Mouse (Mus musculus): ENCODE data around the gene Fyn.

Gene Fyn

DNA sequence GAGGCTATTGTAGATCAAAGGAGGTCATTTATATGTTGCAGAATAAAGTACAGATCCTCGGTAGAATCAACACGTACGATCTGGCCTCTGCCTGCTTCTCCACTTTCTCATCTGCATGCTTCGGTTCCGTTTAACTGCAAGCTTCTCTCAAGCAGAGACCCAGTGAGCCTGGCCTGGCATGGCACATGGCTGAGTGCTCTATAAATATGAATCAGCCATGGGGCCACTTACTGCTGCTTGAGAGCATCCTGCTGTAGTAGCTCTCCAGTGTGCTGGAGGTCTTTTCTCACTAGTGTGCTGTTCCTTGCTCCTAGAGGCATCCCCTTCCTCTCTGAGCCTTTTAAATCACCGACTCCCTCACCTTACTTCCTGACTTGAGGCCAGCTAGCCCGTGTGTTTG, 130.0 kb downstream of the Fyn start:
- ATAC-seq (ENCODE audit: insufficient number of reproducible peaks, low FRiP score, low TSS enrichment), result peak; percentile 70

DNA sequence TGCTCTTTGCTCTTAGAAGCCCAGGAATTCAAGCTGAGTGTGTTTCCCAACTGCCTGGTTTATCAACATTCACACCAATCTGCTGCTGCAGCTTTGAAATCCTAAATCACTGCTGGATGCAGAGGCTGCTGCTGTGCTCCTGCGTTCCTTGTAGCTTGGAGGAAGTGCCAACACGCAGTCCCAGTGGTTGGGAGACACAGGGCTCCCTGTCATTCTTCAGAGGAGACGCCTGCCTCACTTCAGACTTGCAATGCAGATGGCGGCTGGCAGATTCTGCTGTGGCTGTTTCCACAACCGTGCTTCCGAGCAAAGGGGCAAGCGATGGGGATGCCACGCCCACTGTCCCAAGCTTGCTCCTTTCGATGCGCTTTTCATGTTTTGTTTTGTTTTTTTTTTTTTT, 132.9 kb downstream of the Fyn start:
- no peak for ATAC-seq (ENCODE audit: insufficient number of reproducible peaks, low FRiP score, low TSS enrichment)

DNA sequence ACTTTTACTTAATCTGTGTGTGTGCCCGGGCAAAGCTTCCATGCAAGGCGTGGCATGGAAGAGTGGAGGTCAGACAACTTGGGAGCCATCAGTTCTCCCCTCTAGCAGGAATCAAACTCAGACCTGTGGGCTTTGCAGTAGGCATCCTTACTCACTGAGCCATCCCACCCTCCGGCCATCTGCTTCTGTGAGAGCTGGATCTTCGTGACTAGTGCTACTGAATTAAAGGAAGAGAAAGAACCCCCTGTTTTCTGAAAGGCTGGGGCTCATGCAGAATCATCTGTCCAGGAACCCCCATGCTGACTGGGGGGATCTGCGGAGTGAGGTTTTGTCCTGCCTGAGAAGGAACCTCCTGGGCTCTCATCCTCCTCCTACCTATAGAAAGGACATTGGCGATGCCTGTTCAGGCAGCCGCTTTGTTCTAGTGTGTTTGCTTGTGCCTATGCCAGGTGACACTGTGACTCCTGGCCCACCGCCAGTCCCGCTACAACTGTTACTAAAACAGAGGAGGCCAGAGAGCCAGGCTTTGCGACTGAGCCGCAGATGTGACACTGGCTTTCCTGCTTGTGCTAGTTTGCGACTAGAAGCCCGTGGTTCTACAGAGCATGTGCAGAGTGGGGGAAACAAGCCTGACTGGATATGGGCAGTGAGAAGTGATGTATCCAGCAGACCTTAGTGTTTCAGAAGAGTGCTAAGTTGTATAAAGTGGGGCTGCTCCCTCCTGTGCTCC, 133.5 kb downstream of the Fyn start:
- ATAC-seq (ENCODE audit: insufficient number of reproducible peaks, low FRiP score, low TSS enrichment), result peak; percentile 36

DNA sequence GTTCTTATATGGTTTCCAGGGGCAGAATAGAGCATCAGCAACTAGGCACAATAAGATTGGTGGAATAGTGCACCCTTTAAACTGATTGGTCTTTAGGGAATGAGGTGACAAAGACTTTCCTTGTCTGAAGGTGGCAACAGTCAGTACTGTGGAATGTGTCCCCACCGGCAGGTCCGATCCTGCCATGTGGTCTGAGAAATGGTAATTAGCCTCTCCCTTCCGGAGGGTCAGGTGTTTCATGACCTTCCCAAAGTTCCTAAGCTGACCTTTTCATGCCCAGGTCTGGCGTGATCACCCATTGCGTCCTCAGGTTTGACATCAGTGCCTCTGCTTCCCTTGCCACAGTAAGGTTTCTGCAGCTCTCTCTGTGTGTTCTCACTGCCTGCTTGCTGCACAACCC, 134.7 kb downstream of the Fyn start:
- ATAC-seq (ENCODE audit: insufficient number of reproducible peaks, low FRiP score, low TSS enrichment), result no peak

DNA sequence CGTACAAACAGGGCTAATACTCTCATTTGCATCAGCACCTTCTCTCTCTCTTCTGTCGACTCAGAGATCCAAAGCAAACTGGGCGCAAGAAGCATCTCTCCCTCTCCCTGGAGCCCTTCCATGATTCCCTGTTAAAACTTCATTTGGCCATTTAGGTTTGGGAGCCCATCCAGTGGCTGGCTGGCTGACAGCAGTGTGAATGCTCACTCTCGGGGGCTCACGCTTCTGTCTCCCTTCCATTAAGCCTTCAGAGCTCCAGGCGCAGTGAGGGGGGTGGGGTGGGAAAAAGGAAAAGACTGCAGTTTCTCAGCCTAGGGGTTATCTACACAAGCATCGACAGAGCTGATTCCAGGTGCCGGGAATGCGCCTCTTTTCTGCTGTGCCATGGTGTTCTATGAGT, 136.4 kb downstream of the Fyn start:
- no peak for ATAC-seq (ENCODE audit: insufficient number of reproducible peaks, low FRiP score, low TSS enrichment)

DNA sequence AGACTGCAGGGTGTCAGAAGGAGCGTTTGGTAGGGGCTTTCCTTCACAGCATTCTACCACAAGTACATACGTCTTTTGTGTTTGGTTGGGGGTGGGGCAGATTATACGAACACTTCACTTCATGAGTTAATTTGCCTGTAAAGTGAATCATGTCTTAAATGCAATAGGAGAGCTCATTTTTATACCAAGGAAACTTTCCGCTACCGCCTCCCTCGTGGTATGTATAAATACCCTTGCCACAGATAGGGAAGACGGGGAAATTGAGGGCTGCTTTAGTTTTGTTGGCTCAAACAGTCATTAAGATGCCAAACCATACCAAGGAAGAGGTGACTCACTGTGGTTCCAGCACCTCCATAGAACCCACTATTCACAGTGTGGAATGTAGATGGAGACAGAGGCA, 137.0 kb downstream of the Fyn start:
- ATAC-seq (ENCODE audit: insufficient number of reproducible peaks, low FRiP score, low TSS enrichment), result no peak

DNA sequence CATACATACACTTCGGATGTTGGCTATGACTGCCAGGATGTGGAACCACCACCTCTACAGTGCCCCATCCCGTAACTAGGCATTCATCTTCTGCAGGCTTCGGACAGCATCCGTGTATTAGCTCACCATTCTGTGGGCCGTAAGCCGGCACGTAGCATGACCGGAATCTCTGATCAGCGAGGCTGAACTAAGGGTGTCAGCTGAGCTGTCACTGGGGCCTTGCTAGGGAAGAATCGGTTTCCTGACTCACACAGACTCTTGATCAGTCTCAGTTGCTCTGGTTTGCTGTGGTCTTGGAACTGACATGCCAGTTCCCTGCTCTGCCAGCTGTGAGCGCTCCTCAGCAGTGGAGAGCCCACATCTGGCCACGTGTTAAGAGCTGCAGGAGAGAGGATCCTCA, 137.7 kb downstream of the Fyn start:
- no peak for ATAC-seq (ENCODE audit: insufficient number of reproducible peaks, low FRiP score, low TSS enrichment)

DNA sequence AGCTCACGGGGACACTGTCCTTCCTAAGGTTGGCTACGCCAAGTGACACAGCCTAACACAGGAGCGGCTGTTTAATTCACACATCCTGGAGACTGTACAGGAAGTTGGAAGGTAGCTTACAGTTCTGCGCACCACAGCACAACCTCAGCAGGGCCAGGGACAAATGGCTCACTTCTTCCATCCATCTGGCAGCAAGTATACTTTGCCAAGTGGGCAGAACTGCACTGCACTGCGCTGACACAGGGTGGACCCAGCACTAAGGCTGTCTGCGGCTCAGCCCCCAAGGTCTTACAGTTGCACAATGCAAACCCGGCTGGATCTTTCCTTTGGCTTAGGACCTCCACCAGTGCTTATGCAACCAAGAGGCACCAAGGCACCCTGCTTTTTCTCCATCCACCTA, 138.2 kb downstream of the Fyn start:
- peak; percentile 61 for ATAC-seq (ENCODE audit: insufficient number of reproducible peaks, low FRiP score, low TSS enrichment)

DNA sequence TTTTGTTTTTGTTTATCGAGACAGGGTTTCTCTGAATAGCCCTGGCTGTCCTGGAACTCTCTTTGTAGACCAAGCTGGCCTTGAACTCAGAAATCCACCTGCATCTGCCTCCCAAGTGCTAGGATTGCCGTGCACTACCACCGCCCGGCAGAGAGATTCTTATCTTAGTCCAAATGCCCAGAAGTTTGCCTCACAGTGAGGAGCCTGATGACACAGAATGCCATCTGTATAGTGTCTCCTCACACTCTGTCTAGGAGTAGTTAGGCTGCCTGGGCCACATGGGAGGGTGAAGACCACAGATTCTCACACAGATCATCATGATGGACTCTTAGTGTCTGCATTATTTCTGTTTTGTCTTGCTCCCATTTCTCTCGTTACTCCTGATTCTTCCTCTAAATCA, 140.1 kb downstream of the Fyn start:
- ATAC-seq (ENCODE audit: insufficient number of reproducible peaks, low FRiP score, low TSS enrichment), result no peak

DNA sequence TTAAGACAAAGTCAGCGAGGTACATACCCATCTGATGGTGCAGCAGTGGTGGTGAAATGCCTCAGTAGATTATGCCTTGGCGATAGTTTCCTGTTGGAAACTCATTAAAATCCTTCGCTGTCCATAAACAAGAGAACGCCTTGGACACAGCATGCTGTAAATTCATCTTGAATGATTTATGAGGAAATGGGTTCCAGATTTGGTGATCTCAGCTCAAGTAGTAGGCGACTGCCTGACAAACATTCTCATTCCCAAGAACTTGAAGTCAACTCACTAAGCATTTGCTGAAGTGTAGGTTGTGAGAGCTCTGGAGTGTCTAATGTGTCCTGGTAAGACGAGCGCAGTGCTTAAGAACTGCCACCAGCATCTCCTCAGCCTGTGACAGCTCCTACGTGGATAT, 141.3 kb downstream of the Fyn start:
- ATAC-seq (ENCODE audit: insufficient number of reproducible peaks, low FRiP score, low TSS enrichment), result no peak

DNA sequence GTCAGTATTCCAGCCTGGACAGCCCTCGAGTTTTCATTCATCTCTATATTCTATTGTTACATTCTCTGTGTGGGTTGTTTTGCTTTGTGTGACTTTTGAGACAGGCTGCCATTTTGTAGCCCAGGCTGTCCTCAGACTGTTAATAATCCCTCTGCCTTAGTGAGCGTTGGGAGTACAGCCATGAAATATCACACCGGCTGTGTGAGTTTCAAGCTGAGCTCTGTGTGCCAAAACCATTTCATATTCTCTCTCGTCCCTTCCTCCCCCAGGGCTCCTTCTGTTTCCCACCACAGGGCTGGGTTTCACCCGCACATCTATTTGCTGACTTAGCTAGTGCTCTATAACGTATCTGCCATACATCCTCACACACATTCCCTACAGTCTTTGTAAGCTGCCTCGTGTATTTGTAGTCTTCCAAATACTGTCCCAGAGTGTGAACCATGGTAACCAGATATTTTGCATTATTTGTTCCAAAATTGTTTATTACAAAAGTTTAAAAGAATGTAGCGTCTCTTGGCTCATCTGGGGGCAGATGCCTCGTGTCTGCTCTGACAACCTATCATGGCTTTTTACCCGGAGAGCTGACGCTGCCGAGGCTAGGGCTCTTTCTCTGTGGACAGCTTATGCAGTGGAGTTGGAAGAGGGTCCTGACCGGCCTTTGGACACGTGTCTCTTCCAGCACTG, 144.1 kb downstream of the Fyn start:
- ATAC-seq (ENCODE audit: insufficient number of reproducible peaks, low FRiP score, low TSS enrichment), result no peak

DNA sequence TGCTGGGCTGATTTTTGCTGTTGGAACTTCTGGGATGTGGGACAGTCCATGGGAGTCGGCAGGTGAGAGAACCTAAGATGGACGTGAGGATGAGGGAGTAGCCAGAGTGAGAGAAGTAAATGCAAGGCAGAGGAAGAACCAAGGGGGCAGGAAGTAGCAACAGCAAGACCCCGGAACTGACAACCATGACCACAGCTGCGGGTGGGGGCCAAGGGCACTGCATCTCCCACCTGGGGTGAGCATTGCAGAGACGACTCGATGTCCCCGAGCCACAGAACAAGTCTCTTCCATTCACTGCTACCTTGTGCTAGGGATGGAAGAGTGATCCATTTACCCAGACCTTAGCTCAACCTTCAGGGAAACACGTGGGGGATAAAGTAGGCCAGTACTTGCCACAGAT, 146.3 kb downstream of the Fyn start:
- no peak for ATAC-seq (ENCODE audit: insufficient number of reproducible peaks, low FRiP score, low TSS enrichment)

DNA sequence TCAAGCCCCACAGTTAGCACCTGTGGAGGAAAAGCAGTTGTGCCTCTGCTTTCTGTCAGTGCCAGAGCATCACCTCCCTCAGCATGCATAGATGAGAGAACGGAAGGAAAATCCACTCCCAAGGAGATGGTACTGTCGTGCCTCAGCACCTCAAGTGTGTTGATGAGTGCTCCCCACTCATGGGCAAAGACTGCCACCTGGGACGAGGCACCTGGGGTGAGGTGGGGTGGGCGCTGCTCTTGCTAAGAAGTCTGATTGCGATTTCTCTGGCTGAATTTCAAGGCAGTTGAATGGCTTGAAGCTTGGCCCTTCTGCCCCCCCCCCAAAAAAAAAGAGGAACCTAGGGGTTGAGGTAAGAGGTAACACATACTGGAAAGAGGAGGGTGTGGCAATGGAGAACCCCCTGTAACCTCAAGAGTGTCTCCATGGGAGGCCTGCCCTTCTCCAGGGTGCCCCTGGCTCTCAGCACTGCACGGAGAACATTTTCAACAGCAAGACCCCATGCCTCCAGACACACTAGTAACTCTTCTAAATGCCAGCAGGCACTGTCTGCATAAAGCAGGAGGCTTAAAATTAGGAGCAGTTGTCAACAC, 148.0 kb downstream of the Fyn start:
- ATAC-seq (ENCODE audit: insufficient number of reproducible peaks, low FRiP score, low TSS enrichment), result no peak

DNA sequence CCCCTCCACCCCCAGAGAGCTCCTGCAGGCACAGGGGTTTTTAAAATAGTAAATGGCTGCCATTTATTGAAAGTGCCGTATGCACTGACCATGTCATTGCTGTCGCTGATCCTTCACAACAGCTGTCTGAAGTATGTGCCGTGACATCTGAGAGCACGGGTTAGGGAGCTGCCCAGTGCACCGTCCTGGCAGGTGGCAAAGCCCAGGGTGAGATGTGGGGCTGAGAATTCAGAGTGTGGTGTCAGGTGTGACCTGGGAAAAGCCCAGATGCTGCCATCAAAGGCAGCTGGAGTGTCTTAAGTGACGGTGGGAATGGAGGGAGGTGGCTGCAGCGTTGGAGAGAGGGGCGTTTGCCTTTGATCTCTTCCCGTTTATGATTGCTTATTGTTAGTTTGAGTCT, 148.7 kb downstream of the Fyn start:
- ATAC-seq (ENCODE audit: insufficient number of reproducible peaks, low FRiP score, low TSS enrichment), result no peak

DNA sequence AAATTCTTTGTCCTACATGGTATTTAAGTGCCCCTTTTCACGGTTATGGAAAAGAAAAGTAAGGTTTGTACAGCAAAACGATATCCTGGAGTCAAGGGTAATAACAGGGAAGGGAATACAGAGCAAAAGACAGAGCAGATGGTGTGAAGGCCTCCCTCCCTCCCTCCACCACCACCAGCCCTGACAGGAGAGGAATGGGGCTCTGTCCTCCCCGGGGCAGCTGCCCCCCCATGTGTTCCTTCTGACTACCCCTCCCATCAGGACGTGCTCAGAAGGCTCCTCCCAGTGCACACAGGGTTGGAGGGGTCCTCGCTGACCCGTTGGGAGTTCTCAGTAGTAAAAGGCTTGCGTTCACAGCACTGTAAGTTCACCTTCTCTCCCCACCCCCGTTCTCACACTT, 149.6 kb downstream of the Fyn start:
- ATAC-seq (ENCODE audit: insufficient number of reproducible peaks, low FRiP score, low TSS enrichment), result peak; percentile 53

DNA sequence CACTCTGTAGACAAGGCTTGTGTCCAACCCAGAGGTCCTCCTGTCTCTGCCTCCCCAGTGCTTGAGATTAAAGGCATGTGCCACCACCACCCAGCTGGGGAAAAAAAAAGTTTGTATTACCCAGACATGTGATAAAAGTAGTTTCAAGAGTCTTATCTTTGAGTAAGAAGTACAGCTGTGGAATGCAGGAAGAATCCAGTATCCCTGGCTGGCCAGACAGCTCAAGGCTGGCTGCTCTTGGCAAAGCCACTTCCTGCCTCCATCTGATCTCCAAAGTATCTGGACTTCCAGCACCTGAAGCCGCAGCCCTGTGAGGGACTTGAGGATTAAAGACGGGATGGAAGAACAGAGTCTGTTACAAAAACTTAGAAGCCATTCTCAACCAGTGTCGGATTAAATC, 150.2 kb downstream of the Fyn start:
- ATAC-seq (ENCODE audit: insufficient number of reproducible peaks, low FRiP score, low TSS enrichment), result no peak

DNA sequence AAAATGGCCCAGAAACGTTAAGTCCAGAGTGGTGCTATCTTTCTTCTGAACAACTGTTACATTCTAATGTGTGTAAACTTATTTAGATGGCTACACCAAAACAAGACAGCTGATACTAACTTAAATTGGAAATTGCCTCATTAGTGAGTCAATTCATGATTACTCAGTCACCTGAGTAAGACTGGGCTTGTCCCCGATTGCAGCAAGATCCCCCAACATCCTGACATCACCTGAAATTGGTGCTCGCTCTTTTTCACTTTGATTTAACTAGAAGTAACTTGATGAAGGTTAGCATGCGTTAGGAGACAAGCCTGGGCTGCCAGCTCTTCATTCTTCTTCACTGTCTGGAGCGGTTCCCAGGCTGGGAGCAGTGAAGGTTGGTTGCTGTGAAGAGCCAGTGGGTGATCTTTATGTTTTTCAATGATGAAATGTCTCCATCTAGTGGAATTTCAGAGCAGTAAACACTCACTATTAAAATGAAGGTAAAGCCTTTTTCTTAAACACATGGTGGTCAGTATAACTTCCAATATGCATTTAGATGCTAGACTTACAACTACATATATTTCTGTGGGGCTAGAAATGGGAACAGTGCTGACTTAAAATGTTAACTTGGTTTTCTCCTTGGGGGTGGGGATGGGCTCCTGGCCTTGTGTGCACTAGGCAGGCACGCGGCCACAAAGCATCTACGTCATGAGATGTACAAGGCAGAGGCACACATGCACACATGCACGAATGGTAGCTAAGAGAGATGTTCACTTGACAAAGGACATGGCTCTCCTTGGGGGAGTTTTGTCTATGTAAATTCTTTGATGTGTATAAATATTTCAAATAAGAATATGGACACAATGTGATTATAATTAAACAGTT, 151.7 kb downstream of the Fyn start:
- peak; percentile 83 for ATAC-seq (ENCODE audit: insufficient number of reproducible peaks, low FRiP score, low TSS enrichment)

DNA sequence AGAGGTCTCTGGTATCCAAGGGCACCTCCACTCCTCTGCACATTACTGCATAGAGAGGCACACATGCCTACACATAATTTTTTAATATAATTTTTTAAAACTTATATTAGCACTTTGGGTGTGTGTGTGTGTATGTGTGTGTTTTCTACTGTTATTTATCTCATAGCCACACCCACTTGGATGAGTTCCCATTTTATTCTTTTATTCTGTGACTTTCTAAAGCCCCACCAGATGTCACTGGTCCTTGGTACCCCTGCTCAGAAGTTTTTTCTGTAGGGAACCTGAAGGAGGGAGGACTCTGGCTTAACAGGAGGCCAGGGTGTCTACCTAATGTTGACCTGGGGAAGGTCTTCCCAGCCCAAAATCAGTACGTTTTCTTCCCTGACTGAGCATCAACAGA, 152.7 kb downstream of the Fyn start:
- no peak for ATAC-seq (ENCODE audit: insufficient number of reproducible peaks, low FRiP score, low TSS enrichment)

DNA sequence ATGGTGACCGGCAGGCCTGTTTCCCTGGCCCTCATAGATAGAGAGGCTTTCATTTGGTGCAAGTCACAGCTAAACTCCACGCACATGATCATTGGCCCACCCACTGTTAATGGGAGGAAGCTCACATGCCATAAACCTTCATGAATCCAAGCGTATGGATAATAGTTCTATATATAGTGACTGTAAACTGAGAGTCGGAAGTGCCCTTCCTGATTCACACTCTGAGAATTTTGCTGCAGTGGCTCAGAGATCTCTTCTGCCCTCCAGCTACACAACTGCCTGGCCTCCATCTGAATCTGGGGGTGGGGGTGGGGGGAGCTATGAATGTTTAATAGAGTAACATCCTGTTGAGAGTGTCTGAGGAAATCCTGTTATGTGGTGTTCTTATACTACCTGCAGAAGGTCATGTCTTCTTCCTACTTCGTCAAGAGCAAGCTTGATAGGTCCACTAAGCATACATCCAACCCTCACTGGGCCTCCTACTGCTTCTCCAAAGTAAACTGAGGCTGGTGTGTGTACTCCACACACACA, 153.3 kb downstream of the Fyn start:
- ATAC-seq (ENCODE audit: insufficient number of reproducible peaks, low FRiP score, low TSS enrichment), result no peak

DNA sequence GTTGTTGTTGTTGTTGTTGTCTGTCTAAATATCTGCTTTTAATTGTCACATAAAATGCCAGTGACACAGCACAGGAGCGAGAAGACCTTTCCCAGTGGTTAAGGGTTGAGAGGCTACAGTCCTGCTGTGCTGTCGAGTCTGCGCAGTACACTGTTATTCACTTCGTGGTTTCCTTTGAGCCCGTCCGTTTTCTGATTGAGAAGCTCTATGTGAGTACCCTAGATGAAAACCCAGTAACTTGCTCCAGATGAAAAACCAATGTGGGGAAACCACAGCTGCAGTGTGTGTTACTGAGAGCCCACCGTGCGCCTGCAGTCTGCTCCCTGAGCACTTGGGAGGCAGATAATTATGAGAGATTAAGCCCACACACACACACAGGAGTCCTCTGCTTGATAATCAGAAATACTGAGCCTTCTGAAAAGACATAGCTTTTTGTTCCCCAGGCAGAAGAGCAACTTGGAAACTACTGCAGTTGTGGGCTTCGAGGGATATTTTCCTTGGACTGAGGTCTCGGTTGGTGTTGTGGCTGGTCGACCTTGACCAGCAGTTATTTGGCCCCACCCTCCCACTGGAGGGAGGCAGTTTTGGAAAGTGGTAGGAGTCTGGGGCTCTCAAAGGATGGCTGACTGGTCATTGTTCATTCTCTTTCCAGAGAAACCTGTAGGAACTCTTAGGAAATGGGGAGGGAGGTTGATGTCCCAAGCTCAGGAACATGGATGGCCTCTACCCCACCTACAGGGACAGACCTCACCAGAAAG, 154.4 kb downstream of the Fyn start:
- ATAC-seq (ENCODE audit: insufficient number of reproducible peaks, low FRiP score, low TSS enrichment), result no peak
